Mouse (Mus musculus): ENCODE measurements at regions not wholly inside any gene's neighbourhood (a gene's known extent, or its start where the extent isn't known, plus 50 kb on each side); places are given as distances from the start of the nearest gene placed in this dataset.
A peak's percentile ranks its signal among the peaks of the same experiment; 100 is the strongest.

- TF ChIP-seq CTCF (IDR thresholded peaks at IDR 0.05; ENCODE audit: low read depth, low read length) (no peak), EP300 (IDR thresholded peaks at IDR 0.05; ENCODE audit: insufficient read depth, low read depth, low read length) (peak; percentile 58; the same call in 1 of the 2 replicates)
These were observed 182.9 kb upstream of the Sfrp2 start for GRCm38 (mm10) chr3:83583071-83583672.

Measured in ES-Bruce4 (cell line).